Mouse (Mus musculus): ENCODE measurements at regions not wholly inside any gene's neighbourhood (a gene's known extent, or its start where the extent isn't known, plus 50 kb on each side); places are given as distances from the start of the nearest gene placed in this dataset.
"Not testable (repeated sequence)": the region's sequence is repeated elsewhere in the genome, so short reads cannot be mapped to it uniquely, and the experiment has no call there.

- no peak for TF ChIP-seq CTCF (conservative IDR thresholded peaks at IDR 0.05)
- Histone ChIP-seq H3K4me3 (no peak overlapping the region), H3K27ac (no peak overlapping the region)
- no peak for DNase-seq (ENCODE audit: low spot score in 2 of 2)
These were observed 187.2 kb downstream of the Cdca7 start for GRCm38 (mm10) chr2:72662979-72663780.

DNA sequence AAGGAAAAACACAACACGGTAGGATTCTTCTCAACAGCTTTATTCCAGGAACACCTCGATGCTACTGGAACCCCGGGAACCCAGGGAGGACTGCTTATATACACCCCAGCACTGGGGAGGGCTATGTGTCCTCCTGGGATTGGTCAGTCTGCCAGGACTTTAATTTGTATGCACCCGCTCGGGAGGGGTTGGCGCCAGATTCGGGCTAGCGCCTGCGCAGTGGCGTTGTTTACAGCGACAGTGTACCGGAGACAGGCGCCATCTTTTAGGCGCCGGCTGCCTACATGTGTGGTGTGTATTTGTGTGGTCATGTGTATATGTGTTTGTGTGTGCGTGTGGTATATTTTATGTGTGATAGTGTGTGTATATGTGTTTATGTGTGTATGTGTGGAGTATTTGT is 191.4 kb downstream of the Cdca7 start:
- H3K4me3 ChIP-seq; H3K27ac ChIP-seq; DNase-seq (ENCODE audit: low spot score in 2 of 2): not testable (repeated sequence)

- Histone ChIP-seq H3K27ac (no peak overlapping the region), H3K4me3 (no peak overlapping the region)
- TF ChIP-seq CTCF (conservative IDR thresholded peaks at IDR 0.05), result no peak
- DNase-seq (ENCODE audit: low spot score in 2 of 2), result no peak
These were observed 197.2 kb downstream of the Cdca7 start for GRCm38 (mm10) chr2:72672908-72673901.

- no peak overlapping the region for H3K4me3 ChIP-seq
- no peak for DNase-seq (ENCODE audit: low spot score in 2 of 2)
- TF ChIP-seq CTCF (conservative IDR thresholded peaks at IDR 0.05), result no peak
- H3K27ac ChIP-seq, result no peak overlapping the region
These were observed 198.3 kb downstream of the Cdca7 start for GRCm38 (mm10) chr2:72674229-72674628.

DNA sequence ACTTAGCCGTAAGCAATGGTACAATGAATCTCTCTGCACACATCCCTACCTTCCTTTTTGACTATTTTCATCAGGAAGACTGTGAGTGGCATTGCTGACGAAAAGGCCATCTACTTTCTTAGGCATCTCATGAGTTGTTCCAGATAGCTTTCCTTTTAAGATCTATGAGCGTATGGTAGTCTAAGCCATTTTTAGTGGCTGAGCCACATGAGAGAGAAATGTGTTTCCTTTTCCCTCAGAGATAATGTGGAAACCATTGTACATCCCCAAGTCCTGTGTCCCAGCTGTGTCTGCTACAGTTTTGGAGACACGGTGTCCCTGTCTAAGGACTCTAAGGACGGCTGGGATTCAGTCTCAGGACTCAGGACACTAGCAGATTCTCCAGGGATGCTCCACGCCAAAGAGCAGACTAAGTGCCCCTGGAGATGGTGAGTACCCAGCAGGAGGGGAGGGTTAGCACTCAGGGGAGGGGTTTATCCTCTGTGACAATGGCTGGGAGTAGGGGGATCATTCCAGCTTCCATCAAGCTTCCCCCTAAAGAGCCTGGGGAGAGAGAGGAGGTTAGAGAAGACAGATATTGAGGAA is 199.0 kb downstream of the Cdca7 start:
- TF ChIP-seq CTCF (conservative IDR thresholded peaks at IDR 0.05), result no peak
- Histone ChIP-seq H3K27ac (no peak overlapping the region), H3K4me3 (no peak overlapping the region)
- DNase-seq (ENCODE audit: low spot score in 2 of 2), result no peak

GRCm38 (mm10) chr2:72677731-72678130 is 201.8 kb downstream of the Cdca7 start:
- no peak for TF ChIP-seq CTCF (conservative IDR thresholded peaks at IDR 0.05)
- Histone ChIP-seq H3K27ac (no peak overlapping the region), H3K4me3 (no peak overlapping the region)
- no peak for DNase-seq (ENCODE audit: low spot score in 2 of 2)

DNA sequence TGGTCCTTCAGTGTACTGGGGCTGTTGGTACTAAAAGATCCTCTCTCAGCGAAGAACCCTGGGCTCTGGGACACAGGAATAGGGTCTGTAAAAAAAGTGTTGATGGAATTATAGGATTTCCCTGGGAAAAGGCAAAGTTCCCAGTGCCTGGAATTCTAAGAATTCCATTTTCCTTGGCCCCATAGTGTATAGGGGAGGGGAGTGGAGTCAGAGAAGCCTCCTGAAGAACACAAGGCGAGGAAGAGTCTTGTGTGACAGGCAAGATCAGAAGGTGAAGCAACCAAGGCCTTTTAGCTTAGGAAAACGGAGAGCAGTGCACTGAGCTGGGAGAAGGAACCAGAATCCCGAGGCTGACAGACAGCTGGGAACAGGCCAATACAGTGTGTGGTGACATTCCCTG is 212.1 kb downstream of the Cdca7 start:
- DNase-seq (ENCODE audit: low spot score in 2 of 2), result no peak
- Histone ChIP-seq H3K4me3 (no peak overlapping the region), H3K27ac (no peak overlapping the region)
- TF ChIP-seq CTCF (conservative IDR thresholded peaks at IDR 0.05), result no peak

GRCm38 (mm10) chr2:72701081-72701480 is 225.1 kb downstream of the Cdca7 start:
- Histone ChIP-seq H3K27ac (no peak overlapping the region), H3K4me3 (no peak overlapping the region)
- TF ChIP-seq CTCF (conservative IDR thresholded peaks at IDR 0.05), result no peak
- peak in 1 of 2 experiments; percentile 6 for DNase-seq (ENCODE audit: low spot score in 2 of 2)

- H3K4me3 ChIP-seq, result no peak overlapping the region
- no peak for DNase-seq (ENCODE audit: low spot score in 2 of 2)
- TF ChIP-seq CTCF (conservative IDR thresholded peaks at IDR 0.05), result no peak
- H3K27ac ChIP-seq, result no peak overlapping the region
These were observed 227.3 kb downstream of the Cdca7 start for GRCm38 (mm10) chr2:72703238-72703637.

DNA sequence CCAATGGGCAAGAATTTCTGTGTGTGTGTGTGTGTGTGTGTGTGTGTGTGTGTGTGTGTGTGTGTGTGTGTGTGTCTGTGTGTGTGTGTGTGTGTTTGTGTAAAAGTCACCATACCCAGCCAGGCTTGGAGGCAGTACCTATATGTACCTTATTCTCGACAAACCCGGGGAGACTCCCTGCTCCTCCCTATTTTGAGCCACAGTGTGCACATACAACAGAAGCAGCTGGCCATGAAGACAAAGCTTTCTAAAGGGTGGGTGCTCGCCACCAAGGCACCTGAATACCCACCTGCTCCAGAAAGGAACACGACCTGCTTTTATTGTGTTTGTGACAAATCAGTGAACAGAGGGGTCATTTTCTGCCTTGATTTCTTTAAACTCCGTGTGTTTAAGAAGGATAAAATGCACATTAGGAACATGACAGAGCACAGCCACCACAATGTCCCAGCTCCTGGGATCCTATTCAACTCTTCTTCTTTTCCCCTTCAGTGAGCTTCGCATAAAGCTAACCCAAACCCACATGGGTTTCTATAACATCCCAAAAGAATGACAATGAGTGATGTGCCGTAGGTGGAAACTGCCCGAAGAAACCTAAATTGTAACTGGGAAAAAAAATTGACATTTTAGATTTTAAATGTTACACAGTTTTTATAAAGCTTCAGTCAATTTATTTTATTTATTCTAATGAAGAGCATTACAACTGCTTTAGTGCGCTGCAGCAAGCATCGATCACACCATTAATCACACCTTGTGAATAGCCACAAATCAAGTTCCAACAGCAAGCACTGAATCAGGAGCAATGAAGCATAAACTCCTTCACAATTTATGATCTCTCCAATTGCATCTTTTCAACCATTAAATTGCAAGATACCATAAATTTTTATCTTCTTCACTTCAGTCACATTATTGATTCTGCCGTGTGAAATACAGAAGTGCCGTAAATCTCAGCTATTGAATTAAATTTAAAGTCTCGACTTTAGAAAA is 232.0 kb downstream of the Cdca7 start:
- Histone ChIP-seq H3K4me3 (no peak overlapping the region), H3K27ac (no peak overlapping the region)
- no peak for DNase-seq (ENCODE audit: low spot score in 2 of 2)
- TF ChIP-seq CTCF (conservative IDR thresholded peaks at IDR 0.05), result no peak

DNA sequence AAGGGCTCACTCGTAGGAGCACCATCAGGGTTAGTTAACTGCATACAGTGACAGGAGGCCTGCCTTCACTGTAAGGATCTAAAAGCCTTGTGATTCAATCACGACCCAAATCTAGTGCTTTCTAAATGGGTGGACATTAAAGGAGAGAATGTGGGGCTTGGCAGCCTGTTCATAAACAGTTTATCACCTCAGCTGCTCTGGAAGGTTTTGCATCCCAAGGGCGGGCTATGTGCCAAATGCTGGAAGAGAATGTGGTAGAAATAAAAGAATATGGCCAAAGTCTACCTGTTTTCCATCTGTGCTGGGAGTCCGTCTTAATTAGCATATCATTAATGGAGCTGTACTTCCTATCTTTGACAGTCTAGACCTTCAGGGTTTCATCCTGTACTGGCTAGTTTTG is 241.0 kb downstream of the Cdca7 start:
- H3K27ac ChIP-seq, result no peak overlapping the region
- H3K4me3 ChIP-seq, result no peak overlapping the region
- DNase-seq (ENCODE audit: low spot score in 2 of 2), result no peak
- no peak for TF ChIP-seq CTCF (conservative IDR thresholded peaks at IDR 0.05)

- Histone ChIP-seq H3K4me3 (no peak overlapping the region), H3K27ac (no peak overlapping the region)
- peak; percentile 17 to 34 for DNase-seq (ENCODE audit: low spot score in 2 of 2)
- TF ChIP-seq CTCF (conservative IDR thresholded peaks at IDR 0.05), result peak; percentile 93
These were observed 251.5 kb downstream of the Sp3 start for GRCm38 (mm10) chr2:72728699-72729098.

Data from layer of hippocampus, adult 2 months (tissue).